Mouse (Mus musculus) olfactory bulb, adult 2 months (tissue): ENCODE measurements around the gene Gm11084. TPM values are rescaled to one million over a fixed set of nuclear protein-coding genes. Genes with fewer than 3 reads are reported as not detected.
"Not testable (repeated sequence)": the region's sequence is repeated elsewhere in the genome, so short reads cannot be mapped to it uniquely, and the experiment has no call there.

Experiments used
- H3K27ac ChIP-seq: fragments of 200-500 bp; 2 replicates; pipeline ENCODE4 v1.5.1; 2012; ENCODE audit warnings: low read depth, low read length; ENCODE audit not compliant: insufficient read depth
- H3K4me1 ChIP-seq: fragments of 200-500 bp; 2 replicates; pipeline ENCODE4 v1.6.1; 2012; ENCODE audit warnings: low read length; ENCODE audit not compliant: control insufficient read depth, insufficient read depth
- H3K4me3 ChIP-seq: fragments of 200-500 bp; 2 replicates; pipeline ENCODE4 v1.5.1; 2012; ENCODE audit warnings: mild to moderate bottlenecking, low read depth, low read length, moderate library complexity; ENCODE audit not compliant: insufficient read depth
- CTCF ChIP-seq: fragments of 200-500 bp; IDR thresholded peaks from 2 replicates; pipeline ENCODE4 v1.5.1; 2012; ENCODE audit warnings: low read depth, mild to moderate bottlenecking, low read length, moderate library complexity; ENCODE audit not compliant: insufficient read depth
- POLR2A ChIP-seq: fragments of 200-500 bp; IDR thresholded peaks from 2 replicates; pipeline ENCODE4 v1.6.1; 2012; ENCODE audit warnings: mild to moderate bottlenecking, low read depth, low read length, moderate library complexity; ENCODE audit not compliant: insufficient read depth
- WGBS: fragments of 180-500 bp; shearing (Covaris S2); methylation state at CpG from one replicate; pipeline ENCODE4 v1.1.7; 2018; 5-methylcytosine and 5-hydroxymethylcytosine counted together
- polyA plus RNA-seq: library from polyadenylated mRNA; stranded (reverse); fragments of >200 nt; gene quantifications from 2 replicates; pipeline ENCODE4 v1.2.4, GENCODE M21; 2012; ENCODE audit warnings: low replicate concordance; ENCODE audit not compliant: missing spikeins, insufficient read depth, insufficient read length

Gene Gm11084
- polyA plus RNA-seq, 1 experiment, result not detected

GRCm38 (mm10) chr2:72997586-72997985 is 11.1 kb upstream of the Gm11084 start:
- H3K4me3 ChIP-seq, result no peak overlapping the region
- WGBS, result 95% methylated on average over 4 of the region's 4 CpGs
- H3K4me1 ChIP-seq, result peaks cover 11% of the 10 kb centered on the region
- no peak for TF ChIP-seq CTCF
- TF ChIP-seq POLR2A, result no peak
- H3K27ac ChIP-seq, result no peak overlapping the region

DNA sequence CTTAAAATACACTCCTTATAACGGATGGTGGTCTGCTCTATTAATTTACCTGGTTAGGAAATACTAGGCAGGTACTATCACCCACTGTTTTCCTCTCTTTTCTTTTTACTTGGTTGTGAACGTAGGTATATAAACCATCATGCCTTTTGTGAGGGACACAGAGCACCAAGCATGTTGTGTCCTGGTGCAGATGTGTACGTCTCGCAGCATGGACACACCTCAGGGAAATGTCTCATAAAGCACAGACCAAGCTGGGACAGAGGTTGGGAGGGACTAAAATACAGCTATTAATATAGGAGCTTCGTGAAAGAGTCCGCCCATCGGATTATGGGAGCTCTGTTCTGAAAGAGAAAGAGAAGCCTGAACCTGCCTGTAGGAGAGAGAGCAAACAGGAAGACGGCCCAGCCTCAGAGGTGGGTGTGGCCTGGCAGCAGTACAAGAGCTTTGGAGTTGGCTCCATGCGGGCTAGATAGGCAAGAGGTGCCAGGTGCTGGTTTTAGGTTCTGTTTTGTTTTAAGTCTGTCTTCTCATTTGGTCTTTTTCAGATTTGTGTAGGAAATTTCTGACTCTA is 10.4 kb upstream of the Gm11084 start:
- no peak overlapping the region for H3K4me3 ChIP-seq
- 70% methylated on average over 9 of the region's 9 CpGs for WGBS
- TF ChIP-seq CTCF (no peak), POLR2A (no peak)
- no peak overlapping the region for H3K27ac ChIP-seq
- H3K4me1 ChIP-seq, result peaks cover 11% of the 10 kb centered on the region

DNA sequence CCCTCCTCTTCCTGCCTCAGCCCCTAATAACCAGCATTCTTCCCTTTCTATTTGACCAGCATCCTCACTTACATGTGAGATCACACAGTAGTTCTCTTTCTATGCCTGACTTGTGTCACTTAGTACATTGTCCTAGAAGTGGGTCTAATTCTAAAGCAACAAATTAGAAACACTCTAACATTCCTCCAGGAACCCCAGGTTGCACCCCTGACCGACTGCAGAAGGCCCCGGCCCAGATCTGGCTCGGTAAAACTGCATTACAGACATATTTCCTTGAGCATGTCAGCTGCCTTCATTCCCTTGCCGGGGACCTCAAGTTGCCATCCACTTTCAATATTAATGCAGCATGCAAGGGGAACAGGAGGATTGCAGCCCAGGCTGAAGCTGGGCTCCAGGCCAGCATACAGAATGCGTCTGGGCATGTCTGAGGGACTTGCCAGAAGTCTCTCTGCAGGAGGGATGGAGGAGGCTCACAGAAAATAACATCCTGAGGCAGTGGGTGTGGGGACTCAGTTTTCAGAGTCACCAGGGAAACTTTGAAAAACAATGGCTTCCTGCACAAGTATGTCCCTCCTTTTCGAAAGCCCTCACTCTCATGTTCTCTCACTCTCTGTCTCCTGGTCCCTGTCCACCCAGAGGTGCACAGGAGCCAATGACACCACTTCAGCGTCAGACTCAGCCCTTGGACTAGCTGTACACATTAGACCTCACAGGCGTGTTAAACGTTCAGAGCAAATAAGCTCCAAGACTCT is 9.0 kb upstream of the Gm11084 start:
- Histone ChIP-seq H3K4me1 (peaks cover 11% of the 10 kb centered on the region), H3K4me3 (no peak overlapping the region), H3K27ac (peak overlapping the region; percentile 55; the same call in 1 of the 2 replicates)
- WGBS, result 24% methylated on average over 9 of the region's 9 CpGs
- TF ChIP-seq CTCF, result no peak
- TF ChIP-seq POLR2A, result no peak

DNA sequence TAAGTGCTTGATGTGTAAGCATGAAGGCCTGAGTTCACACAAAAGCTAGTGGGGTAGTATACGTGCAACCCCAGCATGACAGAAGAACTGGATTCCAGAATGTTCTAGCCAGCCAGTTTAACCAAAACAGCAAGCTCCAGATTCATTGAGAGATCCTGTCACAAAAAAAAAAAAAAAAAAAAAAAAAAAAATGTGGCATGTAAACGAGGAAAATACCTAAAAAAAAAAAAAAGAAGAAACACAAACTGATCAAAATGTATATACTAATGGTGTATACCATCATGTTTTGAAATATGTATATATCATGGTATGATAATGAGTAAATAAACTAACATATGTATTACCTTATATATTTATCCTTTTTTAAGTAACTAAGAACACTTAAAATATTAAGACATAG is 7.6 kb upstream of the Gm11084 start:
- 65% methylated on average over 2 of the region's 2 CpGs for WGBS
- H3K4me3 ChIP-seq, result no peak overlapping the region
- peaks cover 11% of the 10 kb centered on the region for H3K4me1 ChIP-seq
- H3K27ac ChIP-seq, result no peak overlapping the region
- TF ChIP-seq POLR2A, result no peak
- no peak for TF ChIP-seq CTCF

DNA sequence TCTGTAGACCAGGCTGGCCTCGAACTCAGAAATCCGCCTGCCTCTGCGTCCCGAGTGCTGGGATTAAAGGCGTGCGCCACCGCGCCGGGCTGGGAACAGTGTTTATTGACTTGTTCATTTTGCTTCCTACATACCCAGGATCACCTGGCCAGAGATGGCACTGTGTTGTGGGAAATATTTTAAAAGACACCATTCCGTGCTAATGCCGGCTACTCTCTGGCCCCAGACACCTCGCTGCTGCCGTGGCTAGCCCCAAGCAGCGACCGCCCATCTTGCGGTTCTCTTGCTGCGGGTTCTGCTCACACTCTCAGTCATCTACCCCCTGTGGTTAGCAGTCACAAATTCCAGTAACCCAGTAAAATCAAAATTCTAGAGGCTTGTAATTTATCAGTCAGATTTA is 6.0 kb upstream of the Gm11084 start:
- TF ChIP-seq POLR2A (no peak), CTCF (no peak)
- Histone ChIP-seq H3K27ac (no peak overlapping the region), H3K4me3 (no peak overlapping the region), H3K4me1 (peaks cover 11% of the 10 kb centered on the region)
- WGBS, result 96% methylated on average over 17 of the region's 17 CpGs

DNA sequence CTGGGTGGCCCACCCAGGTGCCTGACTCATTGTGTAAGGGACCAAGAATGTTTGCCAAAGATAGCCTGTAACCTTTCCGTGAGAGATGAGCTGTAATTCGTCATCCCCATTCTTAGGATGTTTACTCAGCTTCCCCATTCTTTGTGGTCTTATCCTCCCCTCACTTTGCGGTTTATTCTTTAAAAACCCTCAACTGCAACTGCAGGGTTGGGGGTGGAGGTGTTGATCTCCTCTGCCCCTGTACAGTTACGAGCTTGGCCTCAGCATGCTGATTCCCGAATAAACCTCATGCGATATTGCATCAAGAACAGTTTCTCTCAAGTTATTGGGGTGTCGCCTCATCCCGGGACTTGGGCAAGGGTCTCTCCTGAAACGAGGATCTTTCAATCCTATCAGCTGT is 2.4 kb upstream of the Gm11084 start:
- not testable (repeated sequence) for H3K27ac ChIP-seq, H3K4me3 ChIP-seq, H3K4me1 ChIP-seq
- WGBS, result 93% methylated on average over 9 of the region's 9 CpGs

- Histone ChIP-seq H3K4me3 (no peak overlapping the region), H3K4me1 (no peaks in the 10 kb centered on the region), H3K27ac (no peak overlapping the region)
- WGBS, result 40% methylated on average over 1 of the region's 1 CpGs
- TF ChIP-seq CTCF (no peak), POLR2A (no peak)
Measured at GRCm38 (mm10) chr2:72985516-72985915, 1.0 kb downstream of the Gm11084 start.

DNA sequence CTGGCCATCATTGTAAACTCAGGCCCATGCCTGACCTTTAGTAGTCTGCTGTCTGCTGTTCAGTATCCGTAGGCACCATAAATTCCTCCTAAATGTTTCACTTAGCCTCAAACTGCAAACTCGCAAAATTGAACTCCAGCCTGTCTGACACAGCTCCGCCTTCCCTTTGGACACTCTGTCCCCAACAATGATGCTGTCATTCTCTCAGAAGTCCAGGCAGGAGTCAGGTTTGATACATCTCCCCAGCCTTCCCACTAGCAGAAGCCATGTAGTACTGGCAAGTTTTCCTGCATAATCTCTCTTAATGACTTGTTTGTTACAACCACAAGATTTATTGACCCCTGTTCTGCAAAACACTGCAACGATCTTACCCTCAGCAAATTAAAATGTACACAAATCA is 1.7 kb downstream of the Gm11084 start:
- no peaks in the 10 kb centered on the region for H3K4me1 ChIP-seq
- 79% methylated on average over 4 of the region's 4 CpGs for whole genome bisulfite sequencing
- H3K4me3 ChIP-seq, result no peak overlapping the region
- TF ChIP-seq POLR2A, result no peak
- TF ChIP-seq CTCF, result no peak
- no peak overlapping the region for H3K27ac ChIP-seq

DNA sequence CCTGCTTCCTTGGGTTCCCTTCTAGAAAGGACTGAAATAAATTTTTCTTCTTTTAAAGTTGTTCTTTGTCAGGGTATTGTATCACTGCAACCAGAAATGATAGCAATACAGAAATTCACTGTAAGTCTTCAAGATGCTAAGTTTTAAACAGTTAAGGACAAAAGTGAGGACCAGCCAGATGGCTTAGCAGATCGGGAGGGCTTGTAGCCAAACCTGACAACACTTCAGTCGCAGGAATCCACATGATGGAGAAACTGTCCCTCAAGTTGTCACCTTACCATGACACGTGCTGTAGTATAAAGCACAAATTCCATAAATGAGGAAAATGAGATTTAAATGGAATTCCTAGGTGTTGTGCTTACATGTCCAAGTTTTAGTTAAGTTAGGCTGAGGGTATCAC is 3.3 kb downstream of the Gm11084 start:
- Histone ChIP-seq H3K27ac (no peak overlapping the region), H3K4me1 (no peaks in the 10 kb centered on the region), H3K4me3 (no peak overlapping the region)
- no peak for TF ChIP-seq CTCF
- no peak for TF ChIP-seq POLR2A
- 89% methylated on average over 3 of the region's 3 CpGs for WGBS

GRCm38 (mm10) chr2:72982110-72982785 is 4.3 kb downstream of the Gm11084 start:
- Histone ChIP-seq H3K4me1 (no peaks in the 10 kb centered on the region), H3K27ac (no peak overlapping the region), H3K4me3 (no peak overlapping the region)
- TF ChIP-seq POLR2A (no peak), CTCF (no peak)
- WGBS, result 77% methylated on average over 7 of the region's 7 CpGs
